Mouse (Mus musculus) hindbrain, embryonic 13.5 days (tissue): ENCODE measurements around the gene Col5a2. TPM values are rescaled to one million over a fixed set of nuclear protein-coding genes. Genes with fewer than 3 reads are reported as not detected.
"Not testable (repeated sequence)": the region's sequence is repeated elsewhere in the genome, so short reads cannot be mapped to it uniquely, and the experiment has no call there.

Source experiments
- ATAC-seq: fragments of 200-750 bp; cut with Nextera tagmentation; 2 replicates; pipeline ENCODE4 v1.8.0; 2017; ENCODE audit warnings: moderate TSS enrichment; ENCODE audit not compliant: low FRiP score
- H3K27ac ChIP-seq: fragments of 300-500 bp; sonication (generic); 2 replicates; pipeline ENCODE4 v1.5.1; 2015; ENCODE audit warnings: inconsistent platforms, mild to moderate bottlenecking, moderate library complexity
- H3K27me3 ChIP-seq: fragments of 300-500 bp; sonication (generic); 2 replicates; pipeline ENCODE4 v1.6.1; 2015; ENCODE audit warnings: mild to moderate bottlenecking, inconsistent platforms
- H3K36me3 ChIP-seq: fragments of 300-500 bp; sonication (generic); 2 replicates; pipeline ENCODE4 v1.6.1; 2015; ENCODE audit warnings: mild to moderate bottlenecking, inconsistent platforms
- H3K4me1 ChIP-seq: fragments of 300-500 bp; sonication (generic); replicated peaks from 2 replicates; pipeline ENCODE4 v1.6.1; 2015; ENCODE audit warnings: inconsistent platforms
- H3K4me2 ChIP-seq: fragments of 300-500 bp; sonication (generic); 2 replicates; pipeline ENCODE4 v1.6.1; 2015; ENCODE audit warnings: inconsistent platforms, mild to moderate bottlenecking, moderate library complexity
- H3K4me3 ChIP-seq: fragments of 300-500 bp; sonication (generic); 2 replicates; pipeline ENCODE4 v1.5.1; 2015; ENCODE audit warnings: mild to moderate bottlenecking, inconsistent platforms
- H3K9ac ChIP-seq: fragments of 300-500 bp; sonication (generic); 2 replicates; pipeline ENCODE4 v1.6.1; 2015; ENCODE audit warnings: mild to moderate bottlenecking, inconsistent platforms
- H3K9me3 ChIP-seq: fragments of 300-500 bp; sonication (generic); 2 replicates; pipeline ENCODE4 v1.6.1; 2016; ENCODE audit warnings: inconsistent platforms
- WGBS: fragments of 180-500 bp; shearing (Covaris S2); methylation state at CpG from one replicate; pipeline ENCODE4 v1.1.7; 2015; 5-methylcytosine and 5-hydroxymethylcytosine counted together
- polyA plus RNA-seq: library from polyadenylated mRNA; unstranded; fragments of >200 nt; fragmentation: Nextera tagmentation; extraction: Ambion mirVana; gene quantifications from 2 replicates; pipeline ENCODE4 v1.2.1, GENCODE M21; 2015

The Col5a2 gene
- polyA plus RNA-seq, 1 experiment from 2014 or later, result 17.9 TPM

GRCm38 (mm10) chr1:45490451-45490850 lies 12.6 kb downstream of the Col5a2 start:
- no peak for ATAC-seq

GRCm38 (mm10) chr1:45488291-45488690 lies 14.8 kb downstream of the Col5a2 start:
- 96% methylated on average over 1 of the region's 1 CpGs for WGBS
- Histone ChIP-seq H3K4me2 (no peak overlapping the region), H3K4me1 (no peaks in the 10 kb centered on the region), H3K27me3 (no peaks in the 10 kb centered on the region), H3K9me3 (no peaks in the 10 kb centered on the region), H3K9ac (no peak overlapping the region), H3K27ac (no peak overlapping the region), H3K4me3 (no peak overlapping the region), H3K36me3 (no peaks in the 10 kb centered on the region)
- ATAC-seq, result no peak

More at GRCm38 (mm10) chr1:45490451-45490850, 12.6 kb downstream of the Col5a2 start:
- no peaks in the 10 kb centered on the region for H3K36me3 ChIP-seq
- H3K27me3 ChIP-seq, result no peaks in the 10 kb centered on the region
- H3K4me1 ChIP-seq, result no peaks in the 10 kb centered on the region
- H3K4me3 ChIP-seq, result no peak overlapping the region
- H3K9ac ChIP-seq, result no peak overlapping the region
- H3K9me3 ChIP-seq, result no peaks in the 10 kb centered on the region; the same call in 1 of the 2 replicates
- no peak overlapping the region for H3K27ac ChIP-seq
- WGBS, result 93% methylated on average over 1 of the region's 1 CpGs
- no peak overlapping the region for H3K4me2 ChIP-seq

GRCm38 (mm10) chr1:45483001-45483400 lies 20.1 kb downstream of the Col5a2 start:
- no peaks in the 10 kb centered on the region for H3K9me3 ChIP-seq
- no peaks in the 10 kb centered on the region for H3K4me1 ChIP-seq
- H3K27me3 ChIP-seq, result no peaks in the 10 kb centered on the region
- no peak overlapping the region for H3K27ac ChIP-seq
- no peak for ATAC-seq
- H3K36me3 ChIP-seq, result no peaks in the 10 kb centered on the region
- no peak overlapping the region for H3K4me3 ChIP-seq
- H3K9ac ChIP-seq, result no peak overlapping the region
- 92% methylated on average over 4 of the region's 4 CpGs for WGBS
- H3K4me2 ChIP-seq, result no peak overlapping the region

- H3K4me2 ChIP-seq, result no peak overlapping the region
- H3K27ac ChIP-seq, result no peak overlapping the region
- no peaks in the 10 kb centered on the region for H3K27me3 ChIP-seq
- no peak overlapping the region for H3K4me3 ChIP-seq
- no peaks in the 10 kb centered on the region for H3K36me3 ChIP-seq
- H3K4me1 ChIP-seq, result no peaks in the 10 kb centered on the region
- ATAC-seq, result no peak
- H3K9ac ChIP-seq, result no peak overlapping the region
- 92% methylated on average over 1 of the region's 1 CpGs for WGBS
- no peaks in the 10 kb centered on the region for H3K9me3 ChIP-seq
Observed at GRCm38 (mm10) chr1:45481876-45482275, 21.2 kb downstream of the Col5a2 start.

GRCm38 (mm10) chr1:45479087-45479486 lies 24.0 kb downstream of the Col5a2 start:
- no peak overlapping the region for H3K27ac ChIP-seq
- ATAC-seq, result no peak

GRCm38 (mm10) chr1:45472751-45473150 lies 30.3 kb downstream of the Col5a2 start:
- no peak overlapping the region for H3K9ac ChIP-seq
- WGBS, result 51% methylated on average over 4 of the region's 4 CpGs

More at GRCm38 (mm10) chr1:45479087-45479486, 24.0 kb downstream of the Col5a2 start:
- Histone ChIP-seq H3K4me2 (no peak overlapping the region), H3K4me3 (no peak overlapping the region), H3K9me3 (no peaks in the 10 kb centered on the region), H3K9ac (no peak overlapping the region), H3K4me1 (no peaks in the 10 kb centered on the region), H3K27me3 (no peaks in the 10 kb centered on the region), H3K36me3 (no peaks in the 10 kb centered on the region)

GRCm38 (mm10) chr1:45460767-45461166 lies 42.3 kb downstream of the Col5a2 start:
- no peak for ATAC-seq
- no peaks in the 10 kb centered on the region for H3K27me3 ChIP-seq
- H3K9me3 ChIP-seq, result no peaks in the 10 kb centered on the region
- H3K36me3 ChIP-seq, result no peaks in the 10 kb centered on the region
- no peak overlapping the region for H3K9ac ChIP-seq
- no peak overlapping the region for H3K4me3 ChIP-seq
- 85% methylated on average over 2 of the region's 2 CpGs for WGBS
- H3K27ac ChIP-seq, result no peak overlapping the region
- no peaks in the 10 kb centered on the region for H3K4me1 ChIP-seq
- H3K4me2 ChIP-seq, result no peak overlapping the region

More at GRCm38 (mm10) chr1:45472751-45473150, 30.3 kb downstream of the Col5a2 start:
- Histone ChIP-seq H3K27me3 (no peaks in the 10 kb centered on the region), H3K4me2 (no peak overlapping the region), H3K9me3 (no peaks in the 10 kb centered on the region), H3K36me3 (no peaks in the 10 kb centered on the region), H3K4me1 (no peaks in the 10 kb centered on the region), H3K4me3 (no peak overlapping the region), H3K27ac (no peak overlapping the region)
- ATAC-seq, result no peak

- WGBS, result 98% methylated on average over 1 of the region's 1 CpGs
- Histone ChIP-seq H3K27ac (no peak overlapping the region), H3K4me2 (no peak overlapping the region), H3K4me3 (no peak overlapping the region), H3K27me3 (no peaks in the 10 kb centered on the region), H3K9ac (no peak overlapping the region), H3K36me3 (no peaks in the 10 kb centered on the region), H3K9me3 (no peaks in the 10 kb centered on the region), H3K4me1 (no peaks in the 10 kb centered on the region)
- ATAC-seq, result no peak
Observed at GRCm38 (mm10) chr1:45455763-45456162, 47.3 kb downstream of the Col5a2 start.

GRCm38 (mm10) chr1:45448856-45449255 lies 54.2 kb downstream of the Col5a2 start:
- WGBS, result 88% methylated on average over 1 of the region's 1 CpGs
- Histone ChIP-seq H3K36me3 (no peaks in the 10 kb centered on the region), H3K27ac (no peak overlapping the region), H3K4me2 (no peak overlapping the region), H3K27me3 (no peaks in the 10 kb centered on the region), H3K4me1 (no peaks in the 10 kb centered on the region), H3K9ac (no peak overlapping the region), H3K9me3 (no peaks in the 10 kb centered on the region), H3K4me3 (no peak overlapping the region)
- no peak for ATAC-seq

GRCm38 (mm10) chr1:45431922-45432321 lies 71.2 kb downstream of the Col5a2 start:
- H3K36me3 ChIP-seq, result no peaks in the 10 kb centered on the region
- WGBS, result 30% methylated on average over 3 of the region's 3 CpGs
- H3K4me1 ChIP-seq, result no peaks in the 10 kb centered on the region
- H3K4me3 ChIP-seq, result no peak overlapping the region
- H3K27me3 ChIP-seq, result no peaks in the 10 kb centered on the region
- H3K9me3 ChIP-seq, result no peaks in the 10 kb centered on the region
- H3K4me2 ChIP-seq, result no peak overlapping the region
- ATAC-seq, result 0 out of 2 replicates have a peak, but pooled peaks have one; percentile 59
- H3K9ac ChIP-seq, result no peak overlapping the region
- no peak overlapping the region for H3K27ac ChIP-seq

GRCm38 (mm10) chr1:45430520-45430919 lies 72.6 kb downstream of the Col5a2 start:
- Histone ChIP-seq H3K36me3 (no peaks in the 10 kb centered on the region), H3K4me2 (no peak overlapping the region), H3K27me3 (no peaks in the 10 kb centered on the region), H3K9ac (no peak overlapping the region), H3K4me3 (no peak overlapping the region), H3K4me1 (no peaks in the 10 kb centered on the region), H3K27ac (no peak overlapping the region), H3K9me3 (no peaks in the 10 kb centered on the region)
- 89% methylated on average over 4 of the region's 4 CpGs for WGBS
- ATAC-seq, result no peak

GRCm38 (mm10) chr1:45429145-45429544 lies 73.9 kb downstream of the Col5a2 start:
- 90% methylated on average over 5 of the region's 5 CpGs for WGBS
- not testable (repeated sequence) for H3K4me1 ChIP-seq, H3K4me2 ChIP-seq, H3K9ac ChIP-seq, H3K9me3 ChIP-seq, ATAC-seq, H3K4me3 ChIP-seq, H3K27ac ChIP-seq, H3K27me3 ChIP-seq, H3K36me3 ChIP-seq

GRCm38 (mm10) chr1:45423915-45424314 lies 79.2 kb downstream of the Col5a2 start:
- no peaks in the 10 kb centered on the region for H3K27me3 ChIP-seq
- H3K9ac ChIP-seq, result no peak overlapping the region
- no peak overlapping the region for H3K4me3 ChIP-seq
- H3K27ac ChIP-seq, result no peak overlapping the region
- H3K36me3 ChIP-seq, result no peaks in the 10 kb centered on the region
- no peak overlapping the region for H3K4me2 ChIP-seq
- 90% methylated on average over 5 of the region's 5 CpGs for WGBS
- H3K9me3 ChIP-seq, result no peaks in the 10 kb centered on the region
- no peak for ATAC-seq
- no peaks in the 10 kb centered on the region for H3K4me1 ChIP-seq
